In genomic region chr12:84862136-84862910, GRCm38 (mm10) we compare ENCODE assay signal across 9 mouse cellular contexts. TPM values are rescaled to one million over a fixed set of nuclear protein-coding genes. Genes with fewer than 3 reads are reported as not detected.
A peak's percentile ranks its signal among the peaks of the same experiment; 100 is the strongest.
DNase-seq lines count a peak whose midpoint lies in the region; ATAC-seq and TF ChIP-seq lines count a peak whose summit lies in the region.
"Had no signal": no experiment of that assay in that cellular context is flagged by ENCODE, and none has a peak within 500 bp of the region (broad histone marks: within the 10 kb centered on the region; RNA-seq: fewer than 3 reads in every experiment).

No protein-coding gene starts in this region.

- TF ChIP-seq POLR2A in lung, adult 2 months (IDR thresholded peaks at IDR 0.05; ENCODE audit: borderline replicate concordance, extremely low read depth, low read depth, low read length), result no peak
- TF ChIP-seq POLR2A in limb, embryonic 14.5 days (IDR thresholded peaks at IDR 0.05; ENCODE audit: borderline replicate concordance, extremely low read depth, insufficient read depth, insufficient read length), result no peak

- DNase-seq in lung, adult 2 months, result no peak
- peak; percentile 77 for DNase-seq in cerebellum, adult 11-12 months
- peak; percentile 50 to 53 for DNase-seq in gastrocnemius, adult 8-10 months (ENCODE audit: low spot score in 2 of 2)
- DNase-seq in limb, embryonic 14.5 days (ENCODE audit: low spot score), result peak; percentile 67
- no peak for DNase-seq in liver
- DNase-seq in spleen, adult 18-20 months, result no peak

- WGBS in lung, embryonic 16.5 days, result 81% methylated on average over 14 of the region's 14 CpGs
- 72% methylated on average over 14 of the region's 14 CpGs for WGBS in lung, adult 2 months
- 58% methylated on average over 14 of the region's 14 CpGs for WGBS in limb, embryonic 14.5 days

- H3K4me2 ChIP-seq in lung, embryonic 16.5 days (ENCODE audit: low read depth, low read length), result no peak overlapping the region
- no peak overlapping the region for H3K4me2 ChIP-seq in limb, embryonic 14.5 days (replicated peaks; ENCODE audit: low read depth, low read length, severe bottlenecking)
- H3K4me2 ChIP-seq: forebrain, embryonic 15.5 days; midbrain, embryonic 12.5 days had no signal

- no peaks in the 10 kb centered on the region for H3K36me3 ChIP-seq in lung, embryonic 16.5 days (ENCODE audit: control insufficient read depth, insufficient read depth, low read length)
- no peaks in the 10 kb centered on the region for H3K36me3 ChIP-seq in limb, embryonic 14.5 days (ENCODE audit: control insufficient read depth, insufficient read depth, low read length)
- H3K36me3 ChIP-seq: forebrain, embryonic 15.5 days; midbrain, embryonic 12.5 days had no signal

- no peak overlapping the region for H3K27ac ChIP-seq in lung, embryonic 16.5 days (ENCODE audit: low read length)
- peak overlapping the region; percentile 53 for H3K27ac ChIP-seq in limb, embryonic 14.5 days (replicated peaks; ENCODE audit: low read depth, low read length)
- H3K27ac ChIP-seq: forebrain, embryonic 15.5 days; midbrain, embryonic 12.5 days had no signal

- peaks cover 7% of the 10 kb centered on the region; the same call in 1 of the 2 replicates for H3K4me1 ChIP-seq in lung, embryonic 16.5 days (replicated peaks; ENCODE audit: control insufficient read depth, insufficient read depth, low read length)
- no peaks in the 10 kb centered on the region for H3K4me1 ChIP-seq in lung, adult 2 months (ENCODE audit: control insufficient read depth, insufficient read depth, low read length)
- H3K4me1 ChIP-seq in limb, embryonic 14.5 days (ENCODE audit: control insufficient read depth, insufficient read depth, low read length), result peaks cover 33% of the 10 kb centered on the region
- H3K4me1 ChIP-seq: forebrain, embryonic 15.5 days; midbrain, embryonic 12.5 days had no signal

- no peak for TF ChIP-seq CTCF in lung, adult 2 months (IDR thresholded peaks at IDR 0.05; ENCODE audit: insufficient read depth, low read length)

- H3K9me3 ChIP-seq in lung, embryonic 16.5 days (ENCODE audit: control insufficient read depth, low read length), result no peaks in the 10 kb centered on the region
- no peaks in the 10 kb centered on the region for H3K9me3 ChIP-seq in limb, embryonic 14.5 days (ENCODE audit: control insufficient read depth, low read length)
- H3K9me3 ChIP-seq: forebrain, embryonic 15.5 days; midbrain, embryonic 12.5 days had no signal

- 0 out of 2 replicates have a peak overlapping the region, but pooled peaks have one; percentile 11 for H3K9ac ChIP-seq in lung, embryonic 16.5 days (ENCODE audit: low read length)
- H3K9ac ChIP-seq in limb, embryonic 14.5 days (ENCODE audit: low read depth, low read length, severe bottlenecking), result 0 out of 2 replicates have a peak overlapping the region, but pooled peaks have one; percentile 17
- H3K9ac ChIP-seq: forebrain, embryonic 15.5 days; midbrain, embryonic 12.5 days had no signal

- no peak for ATAC-seq in lung, embryonic 16.5 days (ENCODE audit: low read depth)
- peak; percentile 64 for ATAC-seq in limb, embryonic 14.5 days (ENCODE audit: low FRiP score, low read depth)
- ATAC-seq: forebrain, embryonic 15.5 days had no signal

- H3K4me3 ChIP-seq in lung, embryonic 16.5 days (ENCODE audit: low read length), result no peak overlapping the region
- H3K4me3 ChIP-seq in lung, adult 2 months (replicated peaks; ENCODE audit: extremely low read depth, low read depth, low read length), result no peak overlapping the region
- no peak overlapping the region for H3K4me3 ChIP-seq in limb, embryonic 14.5 days (replicated peaks; ENCODE audit: low read length)
- H3K4me3 ChIP-seq: forebrain, embryonic 15.5 days; midbrain, embryonic 12.5 days had no signal

- no peaks in the 10 kb centered on the region for H3K27me3 ChIP-seq in lung, embryonic 16.5 days (ENCODE audit: control insufficient read depth, insufficient read depth, low read depth, low read length)
- H3K27me3 ChIP-seq in limb, embryonic 14.5 days (ENCODE audit: control insufficient read depth, insufficient read depth, low read length), result no peaks in the 10 kb centered on the region
- H3K27me3 ChIP-seq: forebrain, embryonic 15.5 days; midbrain, embryonic 12.5 days had no signal

RNA-seq across cellular contexts. Expression of gene Ltbp2, which starts 14.0 kb away (rescaled TPM):
- polyA plus RNA-seq in lung, embryonic 16.5 days (2015; fragmentation: Nextera tagmentation; extraction: Ambion mirVana), result 18.6 and 19.8 TPM in 2 replicates
- polyA plus RNA-seq in lung, adult 2 months (2012; rRNA removed), result 91.3 and 96.8 TPM in 2 replicates
- 1 to 10 TPM; 1.6 to 3.1 (median 2.4) TPM for total RNA-seq in gastrocnemius, adult 8-10 months (2022)
- 12.3 and 17.1 TPM in 2 replicates for polyA plus RNA-seq in limb, embryonic 14.5 days (2012; rRNA removed)
- polyA plus RNA-seq in limb, embryonic 14.5 days (2014; fragmentation: Nextera tagmentation; extraction: Ambion mirVana), result 4.4 and 5.2 TPM in 2 replicates

Comparison
In these comparisons a context has a peak if more than half of its experiments do, and no peak if none do; other contexts are left out.
1. DNase-seq: peak in cerebellum, adult 11-12 months (single experiment), gastrocnemius, adult 8-10 months (2 of 2) and limb, embryonic 14.5 days (single experiment); none in lung, adult 2 months (single experiment), liver (single experiment) and spleen, adult 18-20 months (0 of 2).